Mouse (Mus musculus) CH12.LX (cell line): Measurements from ENCODE around the gene Ssbp2. TPM values are rescaled to one million over a fixed set of nuclear protein-coding genes. Genes with fewer than 3 reads are reported as not detected.

Source experiments
- DNase-seq: peaks from one replicate; pipeline ENCODE4 v3.0.0-alpha.2; 2013; ENCODE audit errors: extremely low read depth
- H3K27ac ChIP-seq: 2 replicates; pipeline ENCODE4 v1.5.1; 2012; ENCODE audit warnings: low read depth, mild to moderate bottlenecking, control low read depth, moderate library complexity; ENCODE audit not compliant: insufficient read depth
- H3K27me3 ChIP-seq: replicated peaks from 2 replicates; pipeline ENCODE3; 2012; ENCODE audit warnings: inconsistent platforms
- H3K36me3 ChIP-seq, 2 experiments: replicated peaks in 1 of 2; 2 replicates each; pipeline versions ENCODE3 to v1.6.1; 2012; ENCODE audit warnings: inconsistent platforms in 1 of 2, low read length in 1 of 2, mild to moderate bottlenecking in 1 of 2, mixed read lengths in 1 of 2, moderate library complexity in 1 of 2; ENCODE audit not compliant: control insufficient read depth in 1 of 2, insufficient read depth in 1 of 2
- H3K4me1 ChIP-seq, 2 experiments: 2 replicates each; pipeline ENCODE4 v1.6.1; 2012; ENCODE audit warnings: inconsistent platforms in 1 of 2, moderate library complexity in 1 of 2; ENCODE audit not compliant: insufficient read depth in 2 of 2, control insufficient read depth in 1 of 2
- H3K4me2 ChIP-seq: 2 replicates; pipeline ENCODE4 v1.6.1; 2012; ENCODE audit warnings: low read depth, mild to moderate bottlenecking, control low read depth; ENCODE audit not compliant: poor library complexity, insufficient read depth, severe bottlenecking
- H3K4me3 ChIP-seq, 3 experiments: fragments of 150-350 bp in 1 of 3; sonication (generic) in 1 of 3; replicated peaks in 1 of 3; 2 replicates each; pipeline versions ENCODE3 to v1.5.1; 2011 to 2012; ENCODE audit warnings: low read depth in 2 of 3, low read length in 2 of 3, mild to moderate bottlenecking in 2 of 3, moderate library complexity in 2 of 3, control low read depth in 1 of 3, improper control_type of control experiment in 1 of 3, inconsistent platforms in 1 of 3, mixed read lengths in 1 of 3; ENCODE audit not compliant: poor library complexity in 1 of 3
- H3K79me2 ChIP-seq: replicated peaks from 2 replicates; pipeline ENCODE4 v1.6.1; 2012; ENCODE audit warnings: mild to moderate bottlenecking, moderate library complexity; ENCODE audit not compliant: control insufficient read depth, poor library complexity, insufficient read depth, severe bottlenecking; ENCODE audit errors: extremely low read depth
- H3K9ac ChIP-seq: 2 replicates; pipeline ENCODE4 v1.6.1; 2012; ENCODE audit warnings: low read depth, mild to moderate bottlenecking, control low read depth, moderate library complexity; ENCODE audit not compliant: insufficient read depth
- H3K9me3 ChIP-seq: replicated peaks from 2 replicates; pipeline ENCODE3; 2012; ENCODE audit warnings: low read length, inconsistent platforms, mixed read lengths
- CHD2 ChIP-seq: IDR thresholded peaks from 2 replicates; pipeline ENCODE4 v1.6.1; 2011; ENCODE audit warnings: low read length, improper control_type of control experiment
- CTCF ChIP-seq, 2 experiments: IDR thresholded peaks in 1 of 2; conservative IDR thresholded peaks in 1 of 2; 2 replicates each; pipeline ENCODE4 v1.5.1; 2011 to 2012; ENCODE audit warnings: low read depth in 2 of 2, low read length in 2 of 2, improper control_type of control experiment in 1 of 2, inconsistent platforms in 1 of 2, mild to moderate bottlenecking in 1 of 2, moderate library complexity in 1 of 2
- E2F4 ChIP-seq: IDR thresholded peaks from 2 replicates; pipeline ENCODE4 v1.6.1; 2011; ENCODE audit warnings: low read depth, low read length, improper control_type of control experiment; ENCODE audit not compliant: insufficient replicate concordance
- ETS1 ChIP-seq: conservative IDR thresholded peaks from 2 replicates; pipeline ENCODE4 v1.6.1; 2012; ENCODE audit warnings: low read depth, mild to moderate bottlenecking, inconsistent platforms, low read length, improper control_type of control experiment, moderate library complexity
- GABPA ChIP-seq: IDR thresholded peaks from 2 replicates; pipeline ENCODE4 v1.6.1; 2012; ENCODE audit warnings: low read depth, low read length, improper control_type of control experiment, inconsistent platforms; ENCODE audit not compliant: insufficient replicate concordance
- JUN ChIP-seq: IDR thresholded peaks from 2 replicates; pipeline ENCODE4 v1.6.1; 2011; ENCODE audit warnings: low read depth, mild to moderate bottlenecking, low read length, improper control_type of control experiment, moderate library complexity; ENCODE audit not compliant: insufficient read depth
- MAZ ChIP-seq: IDR thresholded peaks from 2 replicates; pipeline ENCODE4 v1.6.1; 2012; ENCODE audit warnings: low read depth, mild to moderate bottlenecking, inconsistent platforms, low read length, improper control_type of control experiment, moderate library complexity
- MXI1 ChIP-seq: IDR thresholded peaks from 2 replicates; pipeline ENCODE4 v1.6.1; 2011; ENCODE audit warnings: mild to moderate bottlenecking, low read depth, low read length, improper control_type of control experiment
- POLR2AphosphoS2 ChIP-seq: IDR thresholded peaks from 2 replicates; pipeline ENCODE4 v1.6.1; 2011; ENCODE audit warnings: low read depth, low read length, improper control_type of control experiment
- TBP ChIP-seq: conservative IDR thresholded peaks from 2 replicates; pipeline ENCODE4 v1.6.1; 2011; ENCODE audit warnings: low read depth, low read length, improper control_type of control experiment
- USF1 ChIP-seq: IDR thresholded peaks from 2 replicates; pipeline ENCODE4 v1.6.1; 2014; ENCODE audit warnings: low read depth, mild to moderate bottlenecking, inconsistent platforms, low read length, improper control_type of control experiment
- USF2 ChIP-seq: conservative IDR thresholded peaks from 2 replicates; pipeline ENCODE4 v1.6.1; 2011; ENCODE audit warnings: low read depth, low read length, improper control_type of control experiment
- ZC3H11A ChIP-seq: IDR thresholded peaks from 2 replicates; pipeline ENCODE4 v1.6.1; 2012; ENCODE audit warnings: low read depth, mild to moderate bottlenecking, inconsistent platforms, low read length, improper control_type of control experiment
- dilution Hi-C: fragments of 300-500 bp; cut with MboI; formaldehyde crosslinking; loops from 2 replicates; pipeline ENCODE4 v1.14.3; 2020; ENCODE audit warnings: low sequenced_read_pairs; ENCODE audit not compliant: extremely low pct_unique_long_range_greater_than_20kb, extremely low pct_ligation_motif_present
- in situ Hi-C: fragments of 300-500 bp; cut with MboI; formaldehyde crosslinking; loops from 3 replicates; pipeline ENCODE4 v1.14.3; 2019; ENCODE audit warnings: low sequenced_read_pairs, low pct_ligation_motif_present, low pct_unique_long_range_greater_than_20kb, mixed read lengths
- polyA plus RNA-seq: library from polyadenylated mRNA; unstranded; fragments of >175 nt; gene quantifications from 2 replicates; pipeline ENCODE4 v1.2.1, GENCODE M21; 2012; ENCODE audit warnings: low read depth; ENCODE audit not compliant: insufficient read length
- total RNA-seq, 2 experiments: library from RNA; depleted of rRNA; stranded (reverse); fragments of 300-350 nt in 1 of 2; fragments of >200 nt in 1 of 2; gene quantifications; 2 replicates each; pipeline ENCODE4 v1.2.3; 2012 to 2014

Gene Ssbp2
- total and polyA plus RNA-seq, 3 experiments, result 1.9 to 3.6 (median 1.9) TPM

- Histone ChIP-seq H3K9ac (no peak overlapping the region), H3K4me1 (no peaks in the 10 kb centered on the region), H3K4me2 (no peak overlapping the region), H3K27me3 (no peaks in the 10 kb centered on the region), H3K27ac (no peak overlapping the region), H3K4me3 (no peak overlapping the region), H3K9me3 (no peaks in the 10 kb centered on the region), H3K36me3 (no peaks in the 10 kb centered on the region), H3K79me2 (no peaks in the 10 kb centered on the region)
- no peak for TF ChIP-seq E2F4
- no peak for TF ChIP-seq GABPA
- TF ChIP-seq CHD2, result no peak
- TF ChIP-seq POLR2AphosphoS2, result no peak
- DNase-seq, result no peak
- in situ Hi-C loops, result no loop called here
- dilution Hi-C loops, result no loop called here
Measured at GRCm38 (mm10) chr13:91529821-91530220, 69.7 kb downstream of the Ssbp2 start.

GRCm38 (mm10) chr13:91536711-91537110, 76.6 kb downstream of the Ssbp2 start:
- Histone ChIP-seq H3K27me3 (no peaks in the 10 kb centered on the region), H3K4me2 (no peak overlapping the region), H3K27ac (no peak overlapping the region), H3K9ac (no peak overlapping the region), H3K9me3 (no peaks in the 10 kb centered on the region), H3K4me3 (no peak overlapping the region), H3K4me1 (peaks cover 0 to 4% of the 10 kb centered on the region in 2 experiments; a peak in 2 of 4 replicates), H3K36me3 (no peaks in the 10 kb centered on the region), H3K79me2 (no peaks in the 10 kb centered on the region)
- dilution Hi-C loops (no loop called here), in situ Hi-C loops (no loop called here)
- DNase-seq, result no peak
- TF ChIP-seq ZC3H11A, result no peak
- TF ChIP-seq USF2, result no peak
- no peak for TF ChIP-seq CTCF (conservative IDR thresholded peaks at IDR 0.05 in 1 of 2, IDR thresholded peaks at IDR 0.05 in 1 of 2; ENCODE audit: low read depth in 2 of 2, low read length in 2 of 2)
- no peak for TF ChIP-seq MAZ
- TF ChIP-seq ETS1, result no peak
- no peak for TF ChIP-seq MXI1
- TF ChIP-seq JUN, result no peak
- no peak for TF ChIP-seq CHD2
- no peak for TF ChIP-seq E2F4
- TF ChIP-seq USF1, result no peak
- TF ChIP-seq TBP, result no peak
